Mouse (Mus musculus) fat pad, adult 2 months (tissue): ENCODE measurements around the gene Pus7l.

Experiments
- DNase-seq: peaks from one replicate; pipeline ENCODE4 v3.0.0-alpha.2; 2011; ENCODE audit warnings: low read depth, low spot score; ENCODE audit errors: extremely low read depth

The Pus7l gene

GRCm38 (mm10) chr15:94543409-94544051 lies at the start of gene Pus7l, which contains the start of gene Irak4:
Pus7l (minus strand) TSS chr15:94543547.
Irak4 (plus strand) TSS chr15:94543643.
- DNase-seq = peak; percentile 49

GRCm38 (mm10) chr15:94591356-94591755 lies 48.0 kb upstream of the Pus7l start:
- no peak for DNase-seq

GRCm38 (mm10) chr15:94590083-94590482 lies 46.7 kb upstream of the Pus7l start:
- no peak for DNase-seq

GRCm38 (mm10) chr15:94589219-94590075 lies 46.1 kb upstream of the Pus7l start, which contains the start of gene Twf1:
Twf1 (minus strand) TSS chr15:94589889.
- peak; percentile 37 for DNase-seq

- DNase-seq = no peak
Observed at GRCm38 (mm10) chr15:94587826-94588715, 44.7 kb upstream of the Pus7l start.

GRCm38 (mm10) chr15:94584738-94585137 lies 41.4 kb upstream of the Pus7l start:
- no peak for DNase-seq

- no peak for DNase-seq
Observed at GRCm38 (mm10) chr15:94583153-94583552, 39.8 kb upstream of the Pus7l start.

- no peak for DNase-seq
Observed at GRCm38 (mm10) chr15:94582000-94582593, 38.8 kb upstream of the Pus7l start.

GRCm38 (mm10) chr15:94574566-94575268 lies 31.4 kb upstream of the Pus7l start:
- no peak for DNase-seq

- DNase-seq = no peak
Observed at GRCm38 (mm10) chr15:94572746-94573145, 29.4 kb upstream of the Pus7l start.

- DNase-seq = no peak
Observed at GRCm38 (mm10) chr15:94571501-94571900, 28.2 kb upstream of the Pus7l start.

GRCm38 (mm10) chr15:94568496-94569182 lies 25.3 kb upstream of the Pus7l start:
- DNase-seq = no peak

GRCm38 (mm10) chr15:94565854-94566253 lies 22.5 kb upstream of the Pus7l start:
- DNase-seq = no peak

GRCm38 (mm10) chr15:94564909-94565308 lies 21.6 kb upstream of the Pus7l start:
- DNase-seq = no peak

GRCm38 (mm10) chr15:94558895-94559656 lies 15.7 kb upstream of the Pus7l start:
- DNase-seq = no peak

- no peak for DNase-seq
Observed at GRCm38 (mm10) chr15:94557442-94557841, 14.1 kb upstream of the Pus7l start.

GRCm38 (mm10) chr15:94553536-94553935 lies 10.2 kb upstream of the Pus7l start:
- DNase-seq = no peak

GRCm38 (mm10) chr15:94544844-94545243 lies 1.5 kb upstream of the Pus7l start:
- DNase-seq = no peak
